In genomic region chr13:73846589-73847464, GRCm38 (mm10) we compare ENCODE assay signal across 8 mouse cellular contexts. TPM values are rescaled to one million over a fixed set of nuclear protein-coding genes. Genes with fewer than 3 reads are reported as not detected.
A peak's percentile ranks its signal among the peaks of the same experiment; 100 is the strongest.
DNase-seq lines count a peak whose midpoint lies in the region; ATAC-seq lines count a peak whose summit lies in the region.

No protein-coding gene starts in this region.

- H3K4me1 ChIP-seq in heart, embryonic 11.5 days (ENCODE audit: control insufficient read depth, insufficient read depth, low read length) = 0 out of 2 replicates have a peak, but pooled peaks cover 2% of the 10 kb centered on the region
- H3K4me1 ChIP-seq in forebrain, embryonic 16.5 days (replicated peaks; ENCODE audit: control insufficient read depth, insufficient read depth, low read length) = peaks cover 5% of the 10 kb centered on the region; the same call in 1 of the 2 replicates
- H3K4me1 ChIP-seq in midbrain, embryonic 15.5 days = peaks cover 12% of the 10 kb centered on the region

- peak overlapping the region; percentile 70 for H3K4me3 ChIP-seq in heart, embryonic 11.5 days (ENCODE audit: low read depth, low read length)
- H3K4me3 ChIP-seq in forebrain, embryonic 16.5 days (replicated peaks; ENCODE audit: low read length) = peak overlapping the region; percentile 71
- peak overlapping the region; percentile 54 for H3K4me3 ChIP-seq in midbrain, embryonic 15.5 days

- H3K27ac ChIP-seq in heart, embryonic 11.5 days (ENCODE audit: low read depth, low read length) = no peak overlapping the region
- no peak overlapping the region for H3K27ac ChIP-seq in forebrain, embryonic 16.5 days (ENCODE audit: low read length)
- H3K27ac ChIP-seq in midbrain, embryonic 15.5 days = no peak overlapping the region

- 2% methylated on average over 62 of the region's 65 CpGs for WGBS in heart, embryonic 11.5 days (ENCODE audit: insufficient replicate concordance)
- WGBS in forebrain, embryonic 16.5 days = under 1% methylated on average over 62 of the region's 65 CpGs
- WGBS in midbrain, embryonic 15.5 days = under 1% methylated on average over 53 of the region's 65 CpGs

- H3K9me3 ChIP-seq in heart, embryonic 11.5 days (replicated peaks; ENCODE audit: control insufficient read depth, low read length) = no peaks in the 10 kb centered on the region
- no peaks in the 10 kb centered on the region for H3K9me3 ChIP-seq in forebrain, embryonic 16.5 days (ENCODE audit: control insufficient read depth, low read length)
- H3K9me3 ChIP-seq in midbrain, embryonic 15.5 days = no peaks in the 10 kb centered on the region

- H3K36me3 ChIP-seq in heart, embryonic 11.5 days (ENCODE audit: control insufficient read depth, insufficient read depth, low read length) = no peaks in the 10 kb centered on the region
- H3K36me3 ChIP-seq in forebrain, embryonic 16.5 days (ENCODE audit: control insufficient read depth, insufficient read depth) = no peaks in the 10 kb centered on the region
- H3K36me3 ChIP-seq in midbrain, embryonic 15.5 days (replicated peaks) = no peaks in the 10 kb centered on the region

- peaks cover 32% of the 10 kb centered on the region for H3K27me3 ChIP-seq in heart, embryonic 11.5 days (ENCODE audit: control insufficient read depth, insufficient read depth, low read length)
- H3K27me3 ChIP-seq in forebrain, embryonic 16.5 days (replicated peaks; ENCODE audit: control insufficient read depth, insufficient read depth, low read length) = peaks cover 7% of the 10 kb centered on the region
- peaks cover 21% of the 10 kb centered on the region for H3K27me3 ChIP-seq in midbrain, embryonic 15.5 days (replicated peaks)

- DNase-seq in heart, adult 11 months = no peak
- DNase-seq in adrenal gland, postnatal 14 days = peak; percentile 29
- DNase-seq in kidney, postnatal 10 days = peak; percentile 56
- no peak for DNase-seq in left cerebral cortex, adult 18-20 months (ENCODE audit: low spot score in 2 of 2)

- H3K9ac ChIP-seq in heart, embryonic 11.5 days (ENCODE audit: low read depth, low read length) = peak overlapping the region; percentile 70
- H3K9ac ChIP-seq in forebrain, embryonic 16.5 days (replicated peaks; ENCODE audit: low read depth, low read length) = peak overlapping the region; percentile 71
- peak overlapping the region; percentile 61 for H3K9ac ChIP-seq in midbrain, embryonic 15.5 days

- peak; percentile 31; the same call in 1 of the 2 replicates for ATAC-seq in heart, embryonic 11.5 days (replicated peaks; ENCODE audit: insufficient number of reproducible peaks, low FRiP score, low TSS enrichment)
- peak; percentile 81 for ATAC-seq in forebrain, embryonic 16.5 days
- ATAC-seq in midbrain, embryonic 15.5 days (replicated peaks) = peak; percentile 83
- no peak for ATAC-seq in erythroid progenitor cell, adult 5-6 weeks (replicated peaks; ENCODE audit: low FRiP score, poor library complexity, severe bottlenecking)

- H3K4me2 ChIP-seq in heart, embryonic 11.5 days = peak overlapping the region; percentile 95
- peak overlapping the region; percentile 79 for H3K4me2 ChIP-seq in forebrain, embryonic 16.5 days (ENCODE audit: low read length)
- H3K4me2 ChIP-seq in midbrain, embryonic 15.5 days = peak overlapping the region; percentile 86

RNA-seq across cellular contexts. Expression of gene Nkd2, which starts 0.6 kb away (rescaled TPM):
- polyA plus RNA-seq in heart, embryonic 11.5 days (2014; fragmentation: Nextera tagmentation; extraction: Ambion mirVana) = 2.3 and 2.4 TPM in 2 replicates
- total RNA-seq in adrenal gland, postnatal 14 days (2021) = 1.9 and 2.7 TPM in 2 replicates
- polyA plus RNA-seq in forebrain, embryonic 16.5 days (2015; fragmentation: Nextera tagmentation; extraction: Ambion mirVana) = 11.0 and 12.2 TPM in 2 replicates
- polyA plus RNA-seq in midbrain, embryonic 15.5 days (2015; fragmentation: Nextera tagmentation; extraction: Ambion mirVana) = 16.7 and 16.9 TPM in 2 replicates
- total RNA-seq in left cerebral cortex, adult 18-20 months (2021) = 1 to 10 TPM; 2.4 to 2.8 TPM
- total RNA-seq in erythroid progenitor cell, adult 5-6 weeks (2015; ENCODE audit: low replicate concordance) = not detected in 2 replicates
- total RNA-seq in erythroid progenitor cell, adult 5-6 weeks (2017; ENCODE audit: low replicate concordance) = not detected in 2 replicates

Comparison
In these comparisons a context has a peak if more than half of its experiments do, and no peak if none do; other contexts are left out.
1. DNase-seq: peak in adrenal gland, postnatal 14 days (single experiment) and kidney, postnatal 10 days (single experiment); none in heart, adult 11 months (single experiment) and left cerebral cortex, adult 18-20 months (0 of 2).
2. Peak in every context shown above with its lines, with median percentiles within 50 percentile points of each other: H3K4me2 ChIP-seq, H3K4me3 ChIP-seq and H3K9ac ChIP-seq.